Mouse (Mus musculus): ENCODE results near the gene Lrrc20.

- TF ChIP-seq POLR2A (IDR thresholded peaks at IDR 0.05; ENCODE audit: borderline replicate concordance, control insufficient read depth, low read depth, low read length): no peak
- no peak for TF ChIP-seq CTCF (IDR thresholded peaks at IDR 0.05; ENCODE audit: control insufficient read depth, insufficient read depth, low read length)
Observed at GRCm38 (mm10) chr10:61621681-61622080, 146.1 kb downstream of the Lrrc20 start.

All from bone marrow, adult 2 months (tissue).